Mouse (Mus musculus): ENCODE data around the gene Adam19. TPM values are rescaled to one million over a fixed set of nuclear protein-coding genes. Genes with fewer than 3 reads are reported as not detected.

Adam19 gene
- total and polyA plus RNA-seq, 3 experiments = 3.0 to 9.0 (median 4.5) TPM

GRCm38 (mm10) chr11:46096265-46096649, 40.5 kb downstream of the Adam19 start:
- Histone ChIP-seq H3K9me3 (replicated peaks; ENCODE audit: low read length) (no peaks in the 10 kb centered on the region), H3K9ac (ENCODE audit: insufficient read depth, low read depth) (no peak overlapping the region), H3K4me1 (ENCODE audit: control insufficient read depth in 1 of 2, insufficient read depth in 2 of 2) (peaks cover 0 to 10% of the 10 kb centered on the region in 2 experiments; a peak in 2 of 4 replicates), H3K27me3 (replicated peaks) (no peaks in the 10 kb centered on the region), H3K4me3 (replicated peaks in 1 of 3; ENCODE audit: low read depth in 2 of 3, low read length in 2 of 3, poor library complexity in 1 of 3) (no peak overlapping the region), H3K79me2 (replicated peaks; ENCODE audit: control insufficient read depth, extremely low read depth, insufficient read depth, poor library complexity, severe bottlenecking) (no peaks in the 10 kb centered on the region), H3K4me2 (ENCODE audit: insufficient read depth, low read depth, poor library complexity, severe bottlenecking) (no peak overlapping the region), H3K27ac (ENCODE audit: insufficient read depth, low read depth) (no peak overlapping the region), H3K36me3 (replicated peaks in 1 of 2; ENCODE audit: control insufficient read depth in 1 of 2, insufficient read depth in 1 of 2, low read length in 1 of 2) (no peaks in the 10 kb centered on the region)
- dilution Hi-C loops (cut with MboI; ENCODE audit: extremely low pct_ligation_motif_present, extremely low pct_unique_long_range_greater_than_20kb, low sequenced_read_pairs) = no loop called here
- no peak for DNase-seq (ENCODE audit: extremely low read depth)
- in situ Hi-C loops (cut with MboI; ENCODE audit: low pct_ligation_motif_present, low pct_unique_long_range_greater_than_20kb, low sequenced_read_pairs) = no loop called here
- TF ChIP-seq MAZ (IDR thresholded peaks at IDR 0.05; ENCODE audit: low read depth, low read length) (no peak), GABPA (IDR thresholded peaks at IDR 0.05; ENCODE audit: insufficient replicate concordance, low read depth, low read length) (no peak), POLR2A (IDR thresholded peaks at IDR 0.05; ENCODE audit: low read depth, low read length) (no peak)

- Histone ChIP-seq H3K9ac (ENCODE audit: insufficient read depth, low read depth) (no peak overlapping the region), H3K27ac (ENCODE audit: insufficient read depth, low read depth) (no peak overlapping the region), H3K79me2 (replicated peaks; ENCODE audit: control insufficient read depth, extremely low read depth, insufficient read depth, poor library complexity, severe bottlenecking) (no peaks in the 10 kb centered on the region), H3K9me3 (replicated peaks; ENCODE audit: low read length) (no peaks in the 10 kb centered on the region), H3K36me3 (replicated peaks in 1 of 2; ENCODE audit: control insufficient read depth in 1 of 2, insufficient read depth in 1 of 2, low read length in 1 of 2) (no peaks in the 10 kb centered on the region), H3K4me3 (replicated peaks in 1 of 3; ENCODE audit: low read depth in 2 of 3, low read length in 2 of 3, poor library complexity in 1 of 3) (no peak overlapping the region), H3K4me2 (ENCODE audit: insufficient read depth, low read depth, poor library complexity, severe bottlenecking) (no peak overlapping the region), H3K27me3 (replicated peaks) (no peaks in the 10 kb centered on the region), H3K4me1 (ENCODE audit: control insufficient read depth in 1 of 2, insufficient read depth in 2 of 2) (peaks cover 0 to 5% of the 10 kb centered on the region in 2 experiments; a peak in 1 of 4 replicates)
- no peak for DNase-seq (ENCODE audit: extremely low read depth)
- TF ChIP-seq ZNF384 (IDR thresholded peaks at IDR 0.05; ENCODE audit: low read depth, low read length) (no peak), CHD2 (IDR thresholded peaks at IDR 0.05; ENCODE audit: low read length) (no peak), BHLHE40 (IDR thresholded peaks at IDR 0.05; ENCODE audit: low read depth, low read length) (no peak), CHD1 (IDR thresholded peaks at IDR 0.05; ENCODE audit: low read depth, low read length) (no peak), MAX (IDR thresholded peaks at IDR 0.05; ENCODE audit: low read length) (no peak), SIN3A (IDR thresholded peaks at IDR 0.05; ENCODE audit: low read length) (no peak), PAX5 (IDR thresholded peaks at IDR 0.05; ENCODE audit: low read length) (no peak), NRF1 (IDR thresholded peaks at IDR 0.05; ENCODE audit: low read depth, low read length) (no peak), IRF4 (IDR thresholded peaks at IDR 0.05; ENCODE audit: low read depth, low read length) (no peak), HCFC1 (IDR thresholded peaks at IDR 0.05; ENCODE audit: low read depth, low read length) (no peak), MXI1 (IDR thresholded peaks at IDR 0.05; ENCODE audit: low read depth, low read length) (no peak), EP300 (IDR thresholded peaks at IDR 0.05; ENCODE audit: low read length) (no peak), NELFE (IDR thresholded peaks at IDR 0.05; ENCODE audit: low read depth, low read length) (no peak), ETS1 (conservative IDR thresholded peaks at IDR 0.05; ENCODE audit: low read depth, low read length) (no peak), GABPA (IDR thresholded peaks at IDR 0.05; ENCODE audit: insufficient replicate concordance, low read depth, low read length) (no peak), JUN (IDR thresholded peaks at IDR 0.05; ENCODE audit: insufficient read depth, low read depth, low read length) (no peak)
- in situ Hi-C loops (cut with MboI; ENCODE audit: low pct_ligation_motif_present, low pct_unique_long_range_greater_than_20kb, low sequenced_read_pairs) = no loop called here
- dilution Hi-C loops (cut with MboI; ENCODE audit: extremely low pct_ligation_motif_present, extremely low pct_unique_long_range_greater_than_20kb, low sequenced_read_pairs) = no loop called here
Observed at GRCm38 (mm10) chr11:46097062-46097461, 41.3 kb downstream of the Adam19 start.
